Mouse (Mus musculus) layer of hippocampus, adult 2 months (tissue): ENCODE measurements around the gene Gnb4. TPM values are rescaled to one million over a fixed set of nuclear protein-coding genes. Genes with fewer than 3 reads are reported as not detected.

Experiments used
- DNase-seq, 2 experiments: peaks; one replicate each; pipeline ENCODE4 v3.0.0; 2022; ENCODE audit warnings: low spot score in 2 of 2
- H3K27ac ChIP-seq: fragments of 200-600 bp; 2 replicates; pipeline ENCODE4 v1.8.1; 2022
- H3K4me3 ChIP-seq: fragments of 200-600 bp; 2 replicates; pipeline ENCODE4 v1.8.1; 2022; ENCODE audit warnings: mild to moderate bottlenecking
- CTCF ChIP-seq: fragments of 200-600 bp; conservative IDR thresholded peaks from 2 replicates; pipeline ENCODE4 v1.8.1; 2022; ENCODE audit warnings: antibody characterized with exemption, mild to moderate bottlenecking, moderate library complexity
- total RNA-seq, 2 experiments: library from RNA; stranded (reverse); gene quantifications; 2 replicates each; pipeline ENCODE4 v1.2.3; 2021

Gene Gnb4
- total RNA-seq, 2 experiments from 2014 or later, result 12.4 to 18.6 TPM

GRCm38 (mm10) chr3:32535692-32536091, 80.7 kb downstream of the Gnb4 start:
- no peak for DNase-seq
- no peak for TF ChIP-seq CTCF

More at GRCm38 (mm10) chr3:32535692-32536091, 80.7 kb downstream of the Gnb4 start:
- no peak overlapping the region; the same call in 1 of the 2 replicates for H3K27ac ChIP-seq
- no peak overlapping the region for H3K4me3 ChIP-seq

Other genes with a start within 250 kb of the Gnb4 start
- 10 to 100 TPM; 47.8 to 51.9 TPM for gene Pik3ca, start 218.9 kb downstream of the Gnb4 start, total RNA-seq
- 1 to 10 TPM in 1 of 2 experiments, not detected in 1; 1.0 TPM for gene Kcnmb3, start 124.4 kb downstream of the Gnb4 start, total RNA-seq
- gene Zfp639, start 106.3 kb downstream of the Gnb4 start, total RNA-seq, result 10 to 100 TPM; 31.7 to 36.1 TPM
- gene Mfn1, start 87.1 kb downstream of the Gnb4 start, total RNA-seq, result 100 to 1,000 TPM in 1 of 2 experiments, 10 to 100 TPM in 1; 95.2 to 103 TPM
- gene Actl6a, start 89.7 kb upstream of the Gnb4 start, total RNA-seq, result 10 to 100 TPM; 19.2 to 20.4 TPM
- gene Ndufb5, start 120.4 kb upstream of the Gnb4 start, total RNA-seq, result 100 to 1,000 TPM; 192 to 210 TPM
- 10 to 100 TPM; 19.7 to 20.1 TPM for gene Mrpl47, start 121.0 kb upstream of the Gnb4 start, total RNA-seq
- gene Usp13, start 201.0 kb upstream of the Gnb4 start, total RNA-seq, result 10 to 100 TPM; 19.5 to 20.9 TPM